Mouse (Mus musculus): ENCODE results near the gene Ccnl1. TPM values are rescaled to one million over a fixed set of nuclear protein-coding genes. Genes with fewer than 3 reads are reported as not detected.

Gene Ccnl1
- total and polyA plus RNA-seq, 2 experiments, result 20.0 to 55.5 TPM

GRCm38 (mm10) chr3:65905281-65906169 is 52.5 kb downstream of the Ccnl1 start:
- H3K36me3 ChIP-seq (ENCODE audit: control insufficient read depth, insufficient read depth, low read length), result no peaks in the 10 kb centered on the region
- TF ChIP-seq POLR2A (IDR thresholded peaks at IDR 0.05; ENCODE audit: extremely low read depth, insufficient read depth, low read length), result no peak
- no peak for TF ChIP-seq CTCF (IDR thresholded peaks at IDR 0.05; ENCODE audit: low read depth, low read length)
- 53% methylated on average over 7 of the region's 7 CpGs for WGBS
- H3K27ac ChIP-seq (replicated peaks; ENCODE audit: insufficient read depth, low read depth, low read length), result no peak overlapping the region
- no peak overlapping the region for H3K9ac ChIP-seq (ENCODE audit: low read depth, low read length)
- DNase-seq (ENCODE audit: extremely low read depth, low read depth, low spot score), result no peak
- H3K27me3 ChIP-seq (ENCODE audit: control insufficient read depth, insufficient read depth, low read length), result no peaks in the 10 kb centered on the region
- no peaks in the 10 kb centered on the region for H3K4me1 ChIP-seq (ENCODE audit: control insufficient read depth, insufficient read depth, low read length)
- no peak overlapping the region for H3K4me3 ChIP-seq (ENCODE audit: insufficient read depth, low read depth, low read length)
- H3K79me2 ChIP-seq (ENCODE audit: control insufficient read depth, insufficient read depth, low read length), result no peaks in the 10 kb centered on the region

- DNase-seq (ENCODE audit: extremely low read depth, low read depth, low spot score), result no peak
- no peak for TF ChIP-seq CTCF (IDR thresholded peaks at IDR 0.05; ENCODE audit: low read depth, low read length)
- TF ChIP-seq POLR2A (IDR thresholded peaks at IDR 0.05; ENCODE audit: extremely low read depth, insufficient read depth, low read length), result no peak
- no peak overlapping the region for H3K4me3 ChIP-seq (ENCODE audit: insufficient read depth, low read depth, low read length)
- no peaks in the 10 kb centered on the region for H3K79me2 ChIP-seq (ENCODE audit: control insufficient read depth, insufficient read depth, low read length)
- H3K36me3 ChIP-seq (ENCODE audit: control insufficient read depth, insufficient read depth, low read length), result no peaks in the 10 kb centered on the region
- no peak overlapping the region for H3K9ac ChIP-seq (ENCODE audit: low read depth, low read length)
- H3K27ac ChIP-seq (replicated peaks; ENCODE audit: insufficient read depth, low read depth, low read length), result no peak overlapping the region
- H3K4me1 ChIP-seq (ENCODE audit: control insufficient read depth, insufficient read depth, low read length), result no peaks in the 10 kb centered on the region
- WGBS, result 18% methylated on average over 6 of the region's 6 CpGs
- no peaks in the 10 kb centered on the region for H3K27me3 ChIP-seq (ENCODE audit: control insufficient read depth, insufficient read depth, low read length)
Measured at GRCm38 (mm10) chr3:65904711-65905110, 53.3 kb downstream of the Ccnl1 start.

DNA sequence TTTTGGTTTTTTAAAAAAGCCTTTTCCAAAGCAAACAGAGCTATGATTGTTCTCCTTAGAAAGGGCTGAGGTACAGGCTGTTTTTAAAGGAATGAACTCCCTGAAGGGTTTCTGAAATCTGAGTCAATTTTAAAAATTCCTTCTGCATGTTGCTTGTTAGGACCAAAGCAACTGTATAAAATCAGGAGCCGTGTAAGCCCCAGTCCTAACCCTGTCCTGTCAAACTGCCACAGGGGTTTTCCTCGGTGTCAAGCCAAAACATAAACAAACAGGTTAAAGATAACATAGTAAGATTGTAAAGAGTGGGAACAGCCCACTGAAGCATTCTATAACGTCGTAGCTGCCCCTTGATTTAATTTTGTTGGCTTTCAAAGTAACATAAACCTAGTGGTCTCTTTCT is 53.9 kb downstream of the Ccnl1 start:
- TF ChIP-seq POLR2A (IDR thresholded peaks at IDR 0.05; ENCODE audit: extremely low read depth, insufficient read depth, low read length), result no peak
- TF ChIP-seq CTCF (IDR thresholded peaks at IDR 0.05; ENCODE audit: low read depth, low read length), result no peak
- DNase-seq (ENCODE audit: extremely low read depth, low read depth, low spot score), result no peak
- H3K27ac ChIP-seq (replicated peaks; ENCODE audit: insufficient read depth, low read depth, low read length), result no peak overlapping the region
- no peaks in the 10 kb centered on the region for H3K4me1 ChIP-seq (ENCODE audit: control insufficient read depth, insufficient read depth, low read length)
- no peaks in the 10 kb centered on the region for H3K79me2 ChIP-seq (ENCODE audit: control insufficient read depth, insufficient read depth, low read length)
- no peaks in the 10 kb centered on the region for H3K27me3 ChIP-seq (ENCODE audit: control insufficient read depth, insufficient read depth, low read length)
- H3K36me3 ChIP-seq (ENCODE audit: control insufficient read depth, insufficient read depth, low read length), result no peaks in the 10 kb centered on the region
- 37% methylated on average over 4 of the region's 4 CpGs for WGBS
- H3K9ac ChIP-seq (ENCODE audit: low read depth, low read length), result no peak overlapping the region
- H3K4me3 ChIP-seq (ENCODE audit: insufficient read depth, low read depth, low read length), result no peak overlapping the region

- 79% methylated on average over 8 of the region's 8 CpGs for WGBS
- TF ChIP-seq CTCF (IDR thresholded peaks at IDR 0.05; ENCODE audit: low read depth, low read length), result no peak
- TF ChIP-seq POLR2A (IDR thresholded peaks at IDR 0.05; ENCODE audit: extremely low read depth, insufficient read depth, low read length), result no peak
- H3K27ac ChIP-seq (replicated peaks; ENCODE audit: insufficient read depth, low read depth, low read length), result no peak overlapping the region
Measured at GRCm38 (mm10) chr3:65898598-65899278, 59.3 kb downstream of the Ccnl1 start.

GRCm38 (mm10) chr3:65897233-65897993 is 60.6 kb downstream of the Ccnl1 start:
- no peaks in the 10 kb centered on the region for H3K27me3 ChIP-seq (ENCODE audit: control insufficient read depth, insufficient read depth, low read length)
- H3K9ac ChIP-seq (ENCODE audit: low read depth, low read length), result no peak overlapping the region
- no peak overlapping the region for H3K4me3 ChIP-seq (ENCODE audit: insufficient read depth, low read depth, low read length)
- DNase-seq (ENCODE audit: extremely low read depth, low read depth, low spot score), result no peak
- H3K4me1 ChIP-seq (ENCODE audit: control insufficient read depth, insufficient read depth, low read length), result no peaks in the 10 kb centered on the region
- H3K79me2 ChIP-seq (ENCODE audit: control insufficient read depth, insufficient read depth, low read length), result no peaks in the 10 kb centered on the region
- TF ChIP-seq CTCF (IDR thresholded peaks at IDR 0.05; ENCODE audit: low read depth, low read length), result no peak
- TF ChIP-seq POLR2A (IDR thresholded peaks at IDR 0.05; ENCODE audit: extremely low read depth, insufficient read depth, low read length), result no peak
- no peaks in the 10 kb centered on the region for H3K36me3 ChIP-seq (ENCODE audit: control insufficient read depth, insufficient read depth, low read length)
- 27% methylated on average over 3 of the region's 3 CpGs for WGBS
- H3K27ac ChIP-seq (replicated peaks; ENCODE audit: insufficient read depth, low read depth, low read length), result no peak overlapping the region

More at GRCm38 (mm10) chr3:65898598-65899278, 59.3 kb downstream of the Ccnl1 start:
- H3K27me3 ChIP-seq (ENCODE audit: control insufficient read depth, insufficient read depth, low read length), result no peaks in the 10 kb centered on the region
- no peak overlapping the region for H3K4me3 ChIP-seq (ENCODE audit: insufficient read depth, low read depth, low read length)
- no peak for DNase-seq (ENCODE audit: extremely low read depth, low read depth, low spot score)
- no peak overlapping the region for H3K9ac ChIP-seq (ENCODE audit: low read depth, low read length)
- no peaks in the 10 kb centered on the region for H3K79me2 ChIP-seq (ENCODE audit: control insufficient read depth, insufficient read depth, low read length)
- no peaks in the 10 kb centered on the region for H3K36me3 ChIP-seq (ENCODE audit: control insufficient read depth, insufficient read depth, low read length)
- H3K4me1 ChIP-seq (ENCODE audit: control insufficient read depth, insufficient read depth, low read length), result no peaks in the 10 kb centered on the region
